Mouse (Mus musculus): Measurements from ENCODE around the gene Iqsec1.

Gene Iqsec1

GRCm38 (mm10) chr6:90754093-90754492 is 234.4 kb downstream of the Iqsec1 start:
- no peak for DNase-seq (ENCODE audit: low read depth, low spot score)

- no peak for DNase-seq (ENCODE audit: low read depth, low spot score)
These were observed 234.8 kb downstream of the Iqsec1 start for GRCm38 (mm10) chr6:90753656-90754055.

- no peak for DNase-seq (ENCODE audit: low read depth, low spot score)
These were observed 236.9 kb downstream of the Iqsec1 start for GRCm38 (mm10) chr6:90751624-90752023.

GRCm38 (mm10) chr6:90750091-90750490 is 238.4 kb downstream of the Iqsec1 start:
- no peak for DNase-seq (ENCODE audit: low read depth, low spot score)

- DNase-seq (ENCODE audit: low read depth, low spot score): no peak
These were observed 239.0 kb downstream of the Iqsec1 start for GRCm38 (mm10) chr6:90749414-90749937.

GRCm38 (mm10) chr6:90748976-90749375 is 239.5 kb downstream of the Iqsec1 start:
- no peak for DNase-seq (ENCODE audit: low read depth, low spot score)

- DNase-seq (ENCODE audit: low read depth, low spot score): no peak
These were observed 242.1 kb downstream of the Iqsec1 start for GRCm38 (mm10) chr6:90746331-90746864.

- DNase-seq (ENCODE audit: low read depth, low spot score): no peak
These were observed 242.9 kb downstream of the Iqsec1 start for GRCm38 (mm10) chr6:90745401-90746198.

GRCm38 (mm10) chr6:90742453-90742852 is 246.0 kb downstream of the Iqsec1 start:
- DNase-seq (ENCODE audit: low read depth, low spot score): no peak

GRCm38 (mm10) chr6:90741717-90742116 is 246.8 kb downstream of the Iqsec1 start:
- DNase-seq (ENCODE audit: low read depth, low spot score): no peak

GRCm38 (mm10) chr6:90741056-90741420 is 247.4 kb downstream of the Iqsec1 start:
- DNase-seq (ENCODE audit: low read depth, low spot score): no peak

GRCm38 (mm10) chr6:90740348-90741055 is 248.0 kb downstream of the Iqsec1 start:
- DNase-seq (ENCODE audit: low read depth, low spot score): no peak

GRCm38 (mm10) chr6:90737376-90737775 is 251.1 kb downstream of the Iqsec1 start:
- peak; percentile 84 for DNase-seq (ENCODE audit: low read depth, low spot score)

GRCm38 (mm10) chr6:90736691-90737245 is 251.7 kb downstream of the Iqsec1 start:
- no peak for DNase-seq (ENCODE audit: low read depth, low spot score)

- DNase-seq (ENCODE audit: low read depth, low spot score): peak; percentile 28
These were observed 252.3 kb downstream of the Iqsec1 start for GRCm38 (mm10) chr6:90736074-90736672.

GRCm38 (mm10) chr6:90735396-90736036 is 253.0 kb downstream of the Iqsec1 start:
- DNase-seq (ENCODE audit: low read depth, low spot score): no peak

- no peak for DNase-seq (ENCODE audit: low read depth, low spot score)
These were observed 253.7 kb downstream of the Iqsec1 start for GRCm38 (mm10) chr6:90734806-90735205.

- peak; percentile 42 for DNase-seq (ENCODE audit: low read depth, low spot score)
These were observed 257.2 kb downstream of the Iqsec1 start for GRCm38 (mm10) chr6:90731327-90731726.

- no peak for DNase-seq (ENCODE audit: low read depth, low spot score)
These were observed 258.7 kb downstream of the Iqsec1 start for GRCm38 (mm10) chr6:90729829-90730228.

- DNase-seq (ENCODE audit: low read depth, low spot score): peak; percentile 65
These were observed 260.0 kb downstream of the Iqsec1 start for GRCm38 (mm10) chr6:90728491-90728931.

- no peak for DNase-seq (ENCODE audit: low read depth, low spot score)
These were observed 260.7 kb downstream of the Iqsec1 start for GRCm38 (mm10) chr6:90727826-90728225.
